Mouse (Mus musculus) midbrain, embryonic 13.5 days (tissue): ENCODE measurements around the gene Tnks1bp1. TPM values are rescaled to one million over a fixed set of nuclear protein-coding genes. Genes with fewer than 3 reads are reported as not detected.
A peak's percentile ranks its signal among the peaks of the same experiment; 100 is the strongest.

Source experiments
- ATAC-seq: fragments of 200-750 bp; cut with Nextera tagmentation; 2 replicates; pipeline ENCODE4 v1.8.0; 2017; ENCODE audit warnings: mild to moderate bottlenecking, moderate TSS enrichment, moderate library complexity
- H3K27ac ChIP-seq: fragments of 300-500 bp; sonication (generic); 2 replicates; pipeline ENCODE4 v1.5.1; 2015; ENCODE audit warnings: inconsistent platforms, mild to moderate bottlenecking, moderate library complexity
- H3K27me3 ChIP-seq: fragments of 300-500 bp; sonication (generic); 2 replicates; pipeline ENCODE4 v1.6.1; 2015; ENCODE audit warnings: mild to moderate bottlenecking, inconsistent platforms
- H3K36me3 ChIP-seq: fragments of 300-500 bp; sonication (generic); 2 replicates; pipeline ENCODE4 v1.6.1; 2015; ENCODE audit warnings: mild to moderate bottlenecking, inconsistent platforms
- H3K4me1 ChIP-seq: fragments of 300-500 bp; sonication (generic); replicated peaks from 2 replicates; pipeline ENCODE4 v1.6.1; 2015; ENCODE audit warnings: inconsistent platforms
- H3K4me2 ChIP-seq: fragments of 300-500 bp; sonication (generic); replicated peaks from 2 replicates; pipeline ENCODE4 v1.6.1; 2015; ENCODE audit warnings: moderate library complexity, mild to moderate bottlenecking, inconsistent platforms
- H3K4me3 ChIP-seq: fragments of 300-500 bp; sonication (generic); replicated peaks from 2 replicates; pipeline ENCODE4 v1.5.1; 2015; ENCODE audit warnings: mild to moderate bottlenecking, inconsistent platforms
- H3K9ac ChIP-seq: fragments of 300-500 bp; sonication (generic); replicated peaks from 2 replicates; pipeline ENCODE4 v1.6.1; 2015; ENCODE audit warnings: mild to moderate bottlenecking, inconsistent platforms
- H3K9me3 ChIP-seq: fragments of 300-500 bp; sonication (generic); 2 replicates; pipeline ENCODE4 v1.6.1; 2016; ENCODE audit warnings: mild to moderate bottlenecking, inconsistent platforms
- WGBS: fragments of 180-500 bp; shearing (Covaris S2); methylation state at CpG from one replicate; pipeline ENCODE4 v1.1.7; 2015; 5-methylcytosine and 5-hydroxymethylcytosine counted together
- polyA plus RNA-seq: library from polyadenylated mRNA; unstranded; fragments of >200 nt; fragmentation: Nextera tagmentation; extraction: Ambion mirVana; gene quantifications from 2 replicates; pipeline ENCODE4 v1.2.1, GENCODE M21; 2015

Tnks1bp1 gene
- polyA plus RNA-seq, 1 experiment from 2014 or later = 27.1 TPM

GRCm38 (mm10) chr2:85066937-85067336 is 19.1 kb downstream of the Tnks1bp1 start:
- Histone ChIP-seq H3K4me2 (no peak overlapping the region), H3K36me3 (peaks cover 66% of the 10 kb centered on the region), H3K27ac (no peak overlapping the region), H3K4me1 (no peaks in the 10 kb centered on the region), H3K9ac (no peak overlapping the region), H3K4me3 (no peak overlapping the region), H3K9me3 (no peaks in the 10 kb centered on the region), H3K27me3 (no peaks in the 10 kb centered on the region)
- no peak for ATAC-seq
- WGBS = 96% methylated on average over 5 of the region's 5 CpGs

- no peaks in the 10 kb centered on the region for H3K27me3 ChIP-seq
- no peaks in the 10 kb centered on the region for H3K9me3 ChIP-seq
- H3K36me3 ChIP-seq = peaks cover 65% of the 10 kb centered on the region
- H3K4me2 ChIP-seq = no peak overlapping the region
- ATAC-seq = no peak
- no peak overlapping the region for H3K9ac ChIP-seq
- WGBS = 81% methylated on average over 10 of the region's 10 CpGs
- no peak overlapping the region for H3K4me3 ChIP-seq
- no peaks in the 10 kb centered on the region for H3K4me1 ChIP-seq
- H3K27ac ChIP-seq = no peak overlapping the region
These were observed 20.2 kb downstream of the Tnks1bp1 start for GRCm38 (mm10) chr2:85067903-85068625.

- Histone ChIP-seq H3K9ac (no peak overlapping the region), H3K27ac (no peak overlapping the region), H3K9me3 (no peaks in the 10 kb centered on the region), H3K4me1 (no peaks in the 10 kb centered on the region), H3K4me2 (no peak overlapping the region), H3K36me3 (peaks cover 65% of the 10 kb centered on the region), H3K27me3 (no peaks in the 10 kb centered on the region), H3K4me3 (no peak overlapping the region)
- no peak for ATAC-seq
- WGBS = 83% methylated on average over 2 of the region's 2 CpGs
These were observed 20.8 kb downstream of the Tnks1bp1 start for GRCm38 (mm10) chr2:85068626-85069025.

GRCm38 (mm10) chr2:85070086-85070485 is 22.3 kb downstream of the Tnks1bp1 start:
- Histone ChIP-seq H3K36me3 (peaks cover 68% of the 10 kb centered on the region), H3K4me2 (no peak overlapping the region), H3K4me3 (no peak overlapping the region), H3K9me3 (no peaks in the 10 kb centered on the region), H3K27me3 (no peaks in the 10 kb centered on the region), H3K9ac (no peak overlapping the region), H3K27ac (no peak overlapping the region), H3K4me1 (no peaks in the 10 kb centered on the region)
- no peak for ATAC-seq
- WGBS = 70% methylated on average over 15 of the region's 15 CpGs

GRCm38 (mm10) chr2:85071921-85072320 is 24.1 kb downstream of the Tnks1bp1 start:
- Histone ChIP-seq H3K4me3 (no peak overlapping the region), H3K9me3 (no peaks in the 10 kb centered on the region), H3K9ac (no peak overlapping the region), H3K27me3 (no peaks in the 10 kb centered on the region), H3K4me1 (no peaks in the 10 kb centered on the region), H3K4me2 (no peak overlapping the region), H3K27ac (no peak overlapping the region), H3K36me3 (peaks cover 55% of the 10 kb centered on the region)
- WGBS = 97% methylated on average over 5 of the region's 5 CpGs
- ATAC-seq = no peak

- no peak overlapping the region for H3K4me2 ChIP-seq
- no peak for ATAC-seq
- H3K4me1 ChIP-seq = no peaks in the 10 kb centered on the region
- peaks cover 55% of the 10 kb centered on the region for H3K36me3 ChIP-seq
- H3K27ac ChIP-seq = no peak overlapping the region
- no peak overlapping the region for H3K9ac ChIP-seq
- H3K9me3 ChIP-seq = no peaks in the 10 kb centered on the region
- no peaks in the 10 kb centered on the region for H3K27me3 ChIP-seq
- H3K4me3 ChIP-seq = no peak overlapping the region
- WGBS = 86% methylated on average over 5 of the region's 5 CpGs
These were observed 25.9 kb downstream of the Tnks1bp1 start for GRCm38 (mm10) chr2:85073751-85074150.

GRCm38 (mm10) chr2:85088716-85089646 is 41.2 kb downstream of the Tnks1bp1 start:
- Histone ChIP-seq H3K4me1 (peaks cover 10% of the 10 kb centered on the region; the same call in 1 of the 2 replicates), H3K36me3 (peaks cover 4% of the 10 kb centered on the region; the same call in 1 of the 2 replicates), H3K9ac (no peak overlapping the region), H3K27me3 (no peaks in the 10 kb centered on the region), H3K9me3 (no peaks in the 10 kb centered on the region), H3K4me3 (no peak overlapping the region), H3K27ac (no peak overlapping the region), H3K4me2 (no peak overlapping the region)
- WGBS = 48% methylated on average over 11 of the region's 11 CpGs
- peak; percentile 92 for ATAC-seq

GRCm38 (mm10) chr2:85091325-85091724 is 43.5 kb downstream of the Tnks1bp1 start:
- Histone ChIP-seq H3K4me2 (no peak overlapping the region), H3K27ac (no peak overlapping the region), H3K27me3 (no peaks in the 10 kb centered on the region), H3K4me3 (no peak overlapping the region), H3K4me1 (peaks cover 10% of the 10 kb centered on the region; the same call in 1 of the 2 replicates), H3K9ac (no peak overlapping the region), H3K9me3 (no peaks in the 10 kb centered on the region), H3K36me3 (no peaks in the 10 kb centered on the region)
- no peak for ATAC-seq
- WGBS = 96% methylated on average over 4 of the region's 4 CpGs

- Histone ChIP-seq H3K4me2 (no peak overlapping the region), H3K9me3 (no peaks in the 10 kb centered on the region)
- 96% methylated on average over 1 of the region's 1 CpGs for WGBS
These were observed 45.6 kb downstream of the Tnks1bp1 start for GRCm38 (mm10) chr2:85093376-85093775.

GRCm38 (mm10) chr2:85095906-85096305 is 48.1 kb downstream of the Tnks1bp1 start:
- H3K9ac ChIP-seq = no peak overlapping the region
- ATAC-seq = 0 out of 2 replicates have a peak, but pooled peaks have one; percentile 25
- peaks cover 5% of the 10 kb centered on the region for H3K9me3 ChIP-seq
- 0 out of 2 replicates have a peak overlapping the region, but pooled peaks have one; percentile 4 for H3K27ac ChIP-seq
- no peaks in the 10 kb centered on the region for H3K27me3 ChIP-seq
- H3K4me3 ChIP-seq = no peak overlapping the region
- H3K4me2 ChIP-seq = no peak overlapping the region
- no peaks in the 10 kb centered on the region for H3K36me3 ChIP-seq
- H3K4me1 ChIP-seq = no peaks in the 10 kb centered on the region
- 42% methylated on average over 5 of the region's 5 CpGs for WGBS

More at GRCm38 (mm10) chr2:85093376-85093775, 45.6 kb downstream of the Tnks1bp1 start:
- peaks cover 10% of the 10 kb centered on the region; the same call in 1 of the 2 replicates for H3K4me1 ChIP-seq
- no peaks in the 10 kb centered on the region for H3K27me3 ChIP-seq
- H3K9ac ChIP-seq = no peak overlapping the region
- no peaks in the 10 kb centered on the region for H3K36me3 ChIP-seq
- no peak overlapping the region for H3K27ac ChIP-seq
- no peak overlapping the region for H3K4me3 ChIP-seq
- ATAC-seq = no peak

- H3K4me2 ChIP-seq = no peak overlapping the region
These were observed 50.2 kb downstream of the Tnks1bp1 start for GRCm38 (mm10) chr2:85098014-85098413.

More at GRCm38 (mm10) chr2:85098014-85098413, 50.2 kb downstream of the Tnks1bp1 start:
- Histone ChIP-seq H3K9me3 (peaks cover 6% of the 10 kb centered on the region), H3K4me3 (no peak overlapping the region), H3K36me3 (no peaks in the 10 kb centered on the region), H3K27me3 (no peaks in the 10 kb centered on the region), H3K27ac (no peak overlapping the region), H3K4me1 (no peaks in the 10 kb centered on the region), H3K9ac (no peak overlapping the region)
- ATAC-seq = no peak
- 86% methylated on average over 2 of the region's 2 CpGs for WGBS
